Mouse (Mus musculus): ENCODE measurements at regions not wholly inside any gene's neighbourhood (a gene's known extent, or its start where the extent isn't known, plus 50 kb on each side); places are given as distances from the start of the nearest gene placed in this dataset.
A peak's percentile ranks its signal among the peaks of the same experiment; 100 is the strongest.

GRCm38 (mm10) chr9:84195338-84195737 is 270.4 kb downstream of the Bckdhb start:
- Histone ChIP-seq H3K4me2 (replicated peaks; ENCODE audit: low read depth) (no peak overlapping the region), H3K36me3 (ENCODE audit: control insufficient read depth, insufficient read depth) (no peaks in the 10 kb centered on the region), H3K9me3 (ENCODE audit: control insufficient read depth) (no peaks in the 10 kb centered on the region), H3K4me1 (replicated peaks; ENCODE audit: control insufficient read depth, insufficient read depth, low read length) (no peaks in the 10 kb centered on the region), H3K9ac (ENCODE audit: low read depth, low read length) (no peak overlapping the region), H3K27ac (ENCODE audit: low read depth, low read length) (no peak overlapping the region), H3K4me3 (ENCODE audit: low read depth, low read length) (no peak overlapping the region), H3K27me3 (replicated peaks; ENCODE audit: control insufficient read depth, insufficient read depth, low read length) (no peaks in the 10 kb centered on the region)
- no peak for ATAC-seq
- WGBS = 83% methylated on average over 4 of the region's 4 CpGs
- no peak for TF ChIP-seq CTCF (IDR thresholded peaks at IDR 0.05; ENCODE audit: low read depth)

- Histone ChIP-seq H3K36me3 (ENCODE audit: control insufficient read depth, insufficient read depth) (no peaks in the 10 kb centered on the region), H3K9me3 (ENCODE audit: control insufficient read depth) (no peaks in the 10 kb centered on the region), H3K4me3 (ENCODE audit: low read depth, low read length) (no peak overlapping the region), H3K4me1 (replicated peaks; ENCODE audit: control insufficient read depth, insufficient read depth, low read length) (no peaks in the 10 kb centered on the region), H3K4me2 (replicated peaks; ENCODE audit: low read depth) (no peak overlapping the region), H3K27ac (ENCODE audit: low read depth, low read length) (no peak overlapping the region), H3K27me3 (replicated peaks; ENCODE audit: control insufficient read depth, insufficient read depth, low read length) (no peaks in the 10 kb centered on the region), H3K9ac (ENCODE audit: low read depth, low read length) (no peak overlapping the region)
- WGBS = 82% methylated on average over 3 of the region's 3 CpGs
- ATAC-seq = no peak
- TF ChIP-seq CTCF (IDR thresholded peaks at IDR 0.05; ENCODE audit: low read depth) = no peak
These were observed 275.3 kb downstream of the Bckdhb start for GRCm38 (mm10) chr9:84200208-84200607.

DNA sequence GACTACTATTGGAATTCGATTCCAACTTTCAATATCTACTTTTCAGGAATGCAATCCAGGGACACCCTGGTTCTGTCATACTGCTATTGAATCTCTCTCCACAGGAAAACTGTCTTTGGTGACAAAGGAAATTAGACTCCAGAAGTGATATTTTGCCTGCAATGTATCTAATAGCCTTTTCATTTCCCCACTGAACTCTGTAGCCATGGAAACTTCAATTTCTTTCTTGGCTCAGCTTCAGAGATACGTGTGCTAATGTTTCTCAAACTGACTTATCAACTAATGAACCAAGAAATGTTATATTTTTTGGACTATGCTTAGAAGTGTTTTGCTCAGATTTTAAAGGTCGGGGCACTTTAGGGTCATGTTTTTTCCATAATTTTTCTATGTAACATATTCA is 279.1 kb downstream of the Bckdhb start:
- Histone ChIP-seq H3K27me3 (replicated peaks; ENCODE audit: control insufficient read depth, insufficient read depth, low read length) (no peaks in the 10 kb centered on the region), H3K4me2 (replicated peaks; ENCODE audit: low read depth) (no peak overlapping the region), H3K27ac (ENCODE audit: low read depth, low read length) (no peak overlapping the region), H3K4me1 (replicated peaks; ENCODE audit: control insufficient read depth, insufficient read depth, low read length) (no peaks in the 10 kb centered on the region), H3K9ac (ENCODE audit: low read depth, low read length) (no peak overlapping the region), H3K4me3 (ENCODE audit: low read depth, low read length) (no peak overlapping the region), H3K36me3 (ENCODE audit: control insufficient read depth, insufficient read depth) (no peaks in the 10 kb centered on the region), H3K9me3 (ENCODE audit: control insufficient read depth) (no peaks in the 10 kb centered on the region)
- no peak for ATAC-seq
- TF ChIP-seq CTCF (IDR thresholded peaks at IDR 0.05; ENCODE audit: low read depth) = no peak
- WGBS = 79% methylated on average over 3 of the region's 3 CpGs

DNA sequence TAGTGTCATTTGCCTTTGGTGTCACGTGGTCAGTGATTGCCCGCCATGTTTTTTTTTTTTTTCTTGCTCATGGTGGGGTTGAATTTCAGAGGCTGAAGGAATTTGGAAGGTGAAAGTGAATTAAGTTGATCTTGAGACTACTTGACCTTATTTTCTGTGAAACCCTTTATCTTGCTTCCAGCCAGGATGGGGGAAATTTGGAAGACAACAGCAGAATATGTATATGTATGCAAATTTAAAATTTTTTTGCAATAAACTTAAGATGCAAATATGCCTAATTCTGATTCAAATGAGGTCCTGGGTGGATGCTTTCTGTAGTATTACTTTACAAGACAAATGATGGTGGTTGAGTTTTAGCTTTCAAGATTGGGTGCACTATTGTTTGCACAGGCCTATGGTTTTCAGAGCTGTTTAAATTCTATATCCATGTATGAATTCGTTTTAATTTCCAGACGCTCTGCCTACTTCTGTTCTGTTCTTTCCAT is 315.6 kb downstream of the Bckdhb start:
- ATAC-seq = no peak
- Histone ChIP-seq H3K27ac (ENCODE audit: low read depth, low read length) (no peak overlapping the region), H3K9ac (ENCODE audit: low read depth, low read length) (no peak overlapping the region), H3K9me3 (ENCODE audit: control insufficient read depth) (no peaks in the 10 kb centered on the region), H3K36me3 (ENCODE audit: control insufficient read depth, insufficient read depth) (no peaks in the 10 kb centered on the region), H3K4me2 (replicated peaks; ENCODE audit: low read depth) (no peak overlapping the region), H3K27me3 (replicated peaks; ENCODE audit: control insufficient read depth, insufficient read depth, low read length) (no peaks in the 10 kb centered on the region), H3K4me1 (replicated peaks; ENCODE audit: control insufficient read depth, insufficient read depth, low read length) (no peaks in the 10 kb centered on the region), H3K4me3 (ENCODE audit: low read depth, low read length) (no peak overlapping the region)
- WGBS = 78% methylated on average over 4 of the region's 4 CpGs
- no peak for TF ChIP-seq CTCF (IDR thresholded peaks at IDR 0.05; ENCODE audit: low read depth)

DNA sequence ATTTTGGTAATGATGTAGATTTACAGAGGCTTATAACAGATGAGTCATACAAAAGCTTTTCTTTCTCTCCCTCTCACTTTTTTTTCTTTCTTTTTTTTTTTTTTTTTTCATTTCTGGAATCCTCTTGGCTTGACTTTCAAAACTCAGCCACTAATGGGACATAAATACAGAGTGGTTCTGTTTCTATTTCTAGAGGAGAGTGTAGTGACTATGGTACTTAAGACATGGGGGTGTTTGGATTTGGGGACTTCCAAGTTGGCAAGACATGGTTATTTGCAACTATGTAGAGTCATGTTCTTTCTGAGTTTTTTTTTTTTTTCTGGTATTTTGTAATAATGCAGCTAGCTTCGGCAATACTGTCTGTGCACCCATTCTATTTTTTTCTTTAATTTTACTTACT is 324.8 kb downstream of the Bckdhb start:
- Histone ChIP-seq H3K27ac (ENCODE audit: low read depth, low read length) (no peak overlapping the region), H3K9me3 (ENCODE audit: control insufficient read depth) (no peaks in the 10 kb centered on the region), H3K9ac (ENCODE audit: low read depth, low read length) (no peak overlapping the region), H3K27me3 (replicated peaks; ENCODE audit: control insufficient read depth, insufficient read depth, low read length) (no peaks in the 10 kb centered on the region), H3K4me3 (ENCODE audit: low read depth, low read length) (no peak overlapping the region), H3K36me3 (ENCODE audit: control insufficient read depth, insufficient read depth) (no peaks in the 10 kb centered on the region), H3K4me1 (replicated peaks; ENCODE audit: control insufficient read depth, insufficient read depth, low read length) (no peaks in the 10 kb centered on the region), H3K4me2 (replicated peaks; ENCODE audit: low read depth) (no peak overlapping the region)
- ATAC-seq = no peak
- 81% methylated on average over 1 of the region's 1 CpGs for WGBS
- TF ChIP-seq CTCF (IDR thresholded peaks at IDR 0.05; ENCODE audit: low read depth) = no peak

DNA sequence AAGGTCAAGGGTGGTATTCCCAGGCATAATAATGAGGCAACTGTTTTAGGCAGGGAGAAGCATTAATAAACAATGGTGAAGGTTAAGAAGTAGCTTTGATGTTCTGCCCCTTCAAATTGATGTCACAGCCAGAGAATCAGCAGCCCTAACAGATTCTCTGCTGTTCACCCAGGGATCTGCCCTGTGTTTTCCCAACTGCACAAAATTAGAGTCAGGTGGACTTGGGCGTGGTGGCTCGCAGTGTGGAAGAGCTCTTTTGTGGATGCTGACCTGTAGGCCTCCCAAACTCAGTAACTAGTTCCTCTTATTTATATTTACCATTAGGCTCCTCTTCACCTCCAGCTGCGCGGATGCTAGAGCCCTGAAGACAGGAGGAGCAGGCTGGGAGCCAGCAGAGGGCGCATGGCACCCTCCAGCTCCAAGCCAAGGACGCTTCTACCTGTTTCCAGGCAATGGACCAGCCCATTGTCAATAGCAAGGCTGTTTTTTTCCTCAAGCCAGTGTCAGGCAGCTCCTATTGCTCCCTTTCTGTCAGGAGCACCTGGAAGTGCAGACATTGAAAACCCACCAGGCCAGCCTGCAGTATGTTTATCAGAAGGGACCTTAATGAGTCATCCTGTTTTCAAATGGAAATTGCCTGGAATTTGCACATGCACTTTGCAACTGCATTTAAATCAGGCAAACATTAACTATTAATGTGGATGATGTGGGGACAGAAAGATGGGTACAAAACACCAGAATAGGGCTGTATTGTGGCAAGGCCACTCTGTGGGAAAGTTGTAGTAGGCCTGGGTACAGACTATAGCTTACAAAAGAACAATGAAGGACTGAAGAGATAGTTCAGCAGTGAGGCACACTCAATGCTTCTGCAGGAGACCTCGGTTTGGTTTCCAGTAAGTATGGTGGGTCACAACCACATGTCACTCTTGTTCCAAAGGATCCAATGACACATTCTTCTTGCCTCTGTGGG is 328.4 kb downstream of the Bckdhb start:
- no peak for ATAC-seq
- whole genome bisulfite sequencing = 19% methylated on average over 7 of the region's 7 CpGs

More for the DNA sequence above, 328.4 kb downstream of the Bckdhb start:
- Histone ChIP-seq H3K4me1 (replicated peaks; ENCODE audit: control insufficient read depth, insufficient read depth, low read length) (no peaks in the 10 kb centered on the region), H3K4me2 (replicated peaks; ENCODE audit: low read depth) (no peak overlapping the region), H3K4me3 (ENCODE audit: low read depth, low read length) (no peak overlapping the region), H3K9ac (ENCODE audit: low read depth, low read length) (no peak overlapping the region), H3K36me3 (ENCODE audit: control insufficient read depth, insufficient read depth) (no peaks in the 10 kb centered on the region), H3K27me3 (replicated peaks; ENCODE audit: control insufficient read depth, insufficient read depth, low read length) (no peaks in the 10 kb centered on the region), H3K9me3 (ENCODE audit: control insufficient read depth) (no peaks in the 10 kb centered on the region), H3K27ac (ENCODE audit: low read depth, low read length) (no peak overlapping the region)
- TF ChIP-seq CTCF (IDR thresholded peaks at IDR 0.05; ENCODE audit: low read depth) = peak; percentile 80

Data from intestine, postnatal 0 days (tissue).